Mouse (Mus musculus) bone marrow, adult 2 months (tissue): ENCODE data around the gene Pcnx3. TPM values are rescaled to one million over a fixed set of nuclear protein-coding genes. Genes with fewer than 3 reads are reported as not detected.

Experiments
- H3K27ac ChIP-seq: fragments of 200-500 bp; 2 replicates; pipeline ENCODE4 v1.5.1; 2012; ENCODE audit warnings: low read depth, mild to moderate bottlenecking, control low read depth, inconsistent platforms, low read length; ENCODE audit not compliant: control insufficient read depth, poor library complexity, insufficient read depth
- H3K4me1 ChIP-seq: fragments of 200-500 bp; 2 replicates; pipeline ENCODE4 v1.6.1; 2011; ENCODE audit warnings: low read length; ENCODE audit not compliant: control insufficient read depth, insufficient read depth
- H3K4me3 ChIP-seq: fragments of 200-500 bp; replicated peaks from 2 replicates; pipeline ENCODE3; 2011; ENCODE audit warnings: mild to moderate bottlenecking, low read depth, low read length, control low read depth; ENCODE audit not compliant: control insufficient read depth
- CTCF ChIP-seq: fragments of 200-500 bp; IDR thresholded peaks from 2 replicates; pipeline ENCODE4 v1.5.1; 2011; ENCODE audit warnings: low read length, control low read depth; ENCODE audit not compliant: control insufficient read depth, insufficient read depth
- POLR2A ChIP-seq: fragments of 200-500 bp; IDR thresholded peaks from 2 replicates; pipeline ENCODE4 v1.6.1; 2011; ENCODE audit warnings: low read depth, mild to moderate bottlenecking, control low read depth, low read length, borderline replicate concordance; ENCODE audit not compliant: control insufficient read depth
- WGBS: fragments of 180-500 bp; shearing (Covaris S2); methylation state at CpG from one replicate; pipeline ENCODE4 v1.1.7; 2018; 5-methylcytosine and 5-hydroxymethylcytosine counted together
- polyA plus RNA-seq: library from polyadenylated mRNA; stranded (reverse); fragments of >200 nt; gene quantifications from 2 replicates; pipeline ENCODE4 v1.2.4, GENCODE M21; 2011; ENCODE audit warnings: low replicate concordance; ENCODE audit not compliant: missing spikeins, insufficient read depth, insufficient read length

Gene Pcnx3
- polyA plus RNA-seq, 1 experiment = 99.7 TPM

DNA sequence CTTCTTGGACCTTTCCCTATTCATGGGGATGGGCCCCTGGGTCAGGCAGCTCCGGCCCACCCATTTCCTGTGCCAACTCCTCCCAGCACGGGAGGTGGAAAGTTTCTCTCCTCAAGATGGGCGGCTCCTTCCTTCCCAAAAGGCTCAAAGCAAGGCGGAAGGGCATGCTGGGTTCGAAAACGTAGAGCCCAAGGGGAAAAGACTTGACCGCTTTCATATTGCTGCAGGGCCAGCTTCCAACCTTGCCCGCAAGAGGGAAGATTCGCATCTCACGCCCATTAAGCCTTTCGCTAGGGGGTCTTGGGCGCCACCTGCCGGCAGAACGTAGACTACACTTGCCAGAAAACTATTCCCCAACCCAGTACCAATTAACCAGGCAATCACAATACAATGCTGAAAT lies 39.0 kb upstream of the Pcnx3 start:
- H3K4me1 ChIP-seq = peaks cover 14% of the 10 kb centered on the region
- H3K4me3 ChIP-seq = peak overlapping the region; percentile 83
- peak overlapping the region; percentile 97 for H3K27ac ChIP-seq
- no peak for TF ChIP-seq POLR2A
- TF ChIP-seq CTCF = peak; percentile 100
- WGBS = under 1% methylated on average over 14 of the region's 14 CpGs

DNA sequence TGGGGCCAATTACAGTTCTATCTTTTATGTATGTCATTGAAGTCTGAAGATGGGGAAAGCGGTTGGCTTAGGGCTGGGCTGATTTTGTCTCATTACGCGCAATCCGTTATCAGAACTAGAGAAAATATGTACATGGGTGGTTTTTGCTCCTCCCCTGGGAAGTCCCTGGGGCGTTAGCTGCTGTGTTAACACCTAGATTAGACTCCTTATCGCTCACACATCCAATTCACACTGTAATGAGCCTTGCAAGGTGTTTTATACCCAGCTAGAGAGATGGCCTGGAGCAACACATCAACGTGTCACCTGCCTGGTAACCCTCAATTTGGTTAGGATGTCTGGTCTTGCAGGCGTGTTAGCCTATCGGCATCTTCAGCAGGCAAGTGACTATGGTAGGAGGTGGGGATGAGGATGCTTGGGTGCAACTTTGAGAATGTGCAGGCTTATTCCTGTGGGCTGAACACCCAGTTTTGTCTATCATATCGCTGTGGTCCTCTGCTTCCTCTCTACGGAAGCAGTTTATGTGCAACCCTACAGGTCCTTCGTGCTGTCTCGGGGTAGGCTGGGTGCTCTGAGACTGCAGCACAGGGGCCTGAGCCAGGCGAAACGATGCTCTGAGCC lies 38.4 kb upstream of the Pcnx3 start:
- Histone ChIP-seq H3K4me1 (peaks cover 14% of the 10 kb centered on the region), H3K4me3 (peak overlapping the region; percentile 83), H3K27ac (peak overlapping the region; percentile 97)
- TF ChIP-seq CTCF (no peak), POLR2A (peak; percentile 32; the same call in 1 of the 2 replicates)
- 18% methylated on average over 15 of the region's 15 CpGs for WGBS

DNA sequence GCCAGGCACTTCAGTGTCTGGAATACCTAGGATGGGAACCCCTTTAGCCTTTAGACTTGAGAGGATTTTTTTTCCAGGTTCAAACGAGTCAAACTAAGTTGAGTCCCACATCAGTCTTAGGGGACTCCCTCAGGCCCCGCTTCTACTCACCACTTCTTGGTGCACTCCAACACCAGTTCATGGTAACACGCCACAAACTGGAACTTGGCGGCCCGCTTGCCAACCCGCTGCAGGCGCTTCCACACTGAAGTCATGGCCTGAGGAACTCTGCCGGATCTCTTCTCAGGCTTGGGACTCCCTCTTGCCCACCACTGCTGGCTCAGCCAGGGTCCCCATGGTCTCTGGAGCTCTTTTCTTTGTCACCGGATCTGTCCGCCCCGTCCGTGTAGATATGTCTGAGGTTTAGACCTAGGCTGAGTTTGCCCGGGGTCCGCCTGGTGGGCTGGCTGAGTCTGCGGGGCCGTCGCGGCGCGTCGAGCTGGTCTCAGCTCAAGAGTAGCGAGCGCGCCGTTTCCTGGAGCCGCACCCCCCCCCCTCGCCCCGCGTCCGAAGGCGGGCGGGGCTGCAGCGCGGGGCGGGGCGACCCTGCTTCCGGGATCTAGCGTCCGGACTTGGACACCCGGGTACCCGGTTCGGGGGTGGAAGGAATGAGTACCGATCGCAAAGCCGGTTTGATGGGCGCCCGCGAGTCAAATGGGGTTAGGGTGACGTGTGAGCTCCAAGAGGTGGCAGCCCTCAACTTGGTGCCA lies 37.2 kb upstream of the Pcnx3 start, which contains the start of gene Ehbp1l1:
Ehbp1l1 (minus strand) TSS at position 551 of the 749 bp plus-strand sequence.
- Histone ChIP-seq H3K4me3 (peak within 1 kb of the TSS; percentile 88), H3K27ac (peak within 1 kb of the TSS; percentile 97), H3K4me1 (peaks cover 10% of the 10 kb centered on the region)
- peak; percentile 93; the same call in 1 of the 2 replicates for TF ChIP-seq POLR2A
- TF ChIP-seq CTCF = no peak
- under 1% methylated on average over 49 of the region's 49 CpGs for WGBS

DNA sequence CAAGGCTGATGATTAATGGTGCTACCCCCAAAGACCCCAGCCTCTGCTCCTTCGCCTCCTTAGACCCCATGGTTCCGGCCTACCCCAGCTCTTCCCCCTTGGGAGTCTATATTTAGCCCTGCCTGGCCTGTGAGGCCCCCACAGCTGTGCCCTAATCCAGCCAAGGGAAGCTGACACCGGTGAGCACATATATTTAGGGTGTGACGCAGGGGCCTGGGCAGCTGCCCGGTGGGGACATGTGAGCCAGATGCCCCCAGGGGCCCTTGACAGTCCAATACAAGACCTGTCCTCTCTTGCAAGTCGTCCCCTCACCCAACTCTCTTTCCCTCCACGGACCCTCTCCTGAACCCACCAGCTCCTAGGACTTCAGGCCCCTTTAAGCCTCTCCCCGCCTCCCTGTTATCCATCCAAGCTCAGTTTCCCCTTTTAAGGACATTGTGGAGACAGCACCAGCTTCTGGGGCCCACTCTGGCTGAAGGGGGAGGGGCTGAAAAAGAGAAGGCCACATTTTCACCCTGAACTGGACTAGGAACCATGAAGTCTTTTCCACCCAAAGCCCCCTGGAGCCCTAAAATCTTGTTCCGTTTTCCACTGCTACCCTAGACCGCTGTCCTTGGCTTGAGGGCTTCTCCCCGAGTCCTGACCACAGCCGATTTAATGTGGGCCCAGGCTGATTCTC lies 36.5 kb upstream of the Pcnx3 start:
- Histone ChIP-seq H3K4me1 (peaks cover 10% of the 10 kb centered on the region), H3K27ac (peak overlapping the region; percentile 97), H3K4me3 (peak overlapping the region; percentile 88)
- WGBS = 5% methylated on average over 12 of the region's 12 CpGs
- 0 out of 2 replicates have a peak, but pooled peaks have one; percentile 19 for TF ChIP-seq POLR2A
- TF ChIP-seq CTCF = no peak

DNA sequence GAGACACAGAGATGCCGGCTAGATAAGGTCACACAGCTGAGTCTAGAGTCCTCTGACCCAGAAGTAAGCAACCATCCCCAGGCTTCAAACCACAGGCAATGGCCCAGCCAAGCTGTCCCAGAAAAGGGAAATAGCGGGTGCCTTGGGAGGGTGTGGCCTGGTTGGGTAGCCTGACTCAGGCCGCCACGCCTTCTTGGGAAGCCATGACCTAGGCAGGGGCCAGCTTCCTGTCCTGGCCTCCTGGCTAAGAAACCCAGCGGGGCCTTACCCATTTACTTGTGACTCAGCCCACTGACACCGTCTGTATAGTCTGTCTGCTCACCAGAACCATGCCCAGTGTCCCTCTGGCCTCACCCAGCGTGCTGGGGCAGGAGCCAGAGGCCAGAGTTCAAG lies 35.8 kb upstream of the Pcnx3 start:
- H3K4me1 ChIP-seq = peaks cover 10% of the 10 kb centered on the region
- 0% methylated on average over 7 of the region's 7 CpGs for WGBS
- H3K27ac ChIP-seq = peak overlapping the region; percentile 97
- peak overlapping the region; percentile 88 for H3K4me3 ChIP-seq
- TF ChIP-seq POLR2A (peak; percentile 89), CTCF (no peak)

DNA sequence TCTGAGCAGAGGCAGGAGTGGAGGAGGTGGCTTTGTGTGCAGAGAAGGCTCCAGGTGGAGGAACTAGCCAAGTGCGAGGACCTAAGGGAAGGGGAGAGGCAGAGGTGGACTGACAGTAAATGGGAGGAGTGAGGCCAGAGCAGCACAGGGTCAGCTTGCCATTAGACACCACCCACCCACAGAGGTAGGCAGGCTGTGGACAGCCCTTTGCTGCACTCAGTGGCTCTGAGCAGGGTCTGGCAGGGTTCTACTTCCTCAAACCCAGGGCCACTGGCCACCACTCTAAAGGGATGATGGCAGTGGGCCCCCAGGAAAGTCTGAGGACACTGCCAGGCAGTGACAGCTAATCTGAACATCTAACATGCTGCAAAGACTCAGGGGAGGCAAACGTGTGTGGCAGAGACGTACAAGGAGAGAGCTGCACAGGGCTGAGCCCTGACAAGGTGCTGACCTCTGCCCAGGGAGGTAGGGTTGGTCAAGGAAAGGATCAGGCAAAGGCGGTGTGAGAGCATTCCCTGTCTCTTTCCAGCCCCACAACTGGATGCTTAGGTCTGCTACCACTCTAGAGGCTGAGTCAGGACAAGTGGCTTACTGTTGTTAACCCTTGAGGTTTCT lies 35.3 kb upstream of the Pcnx3 start:
- TF ChIP-seq POLR2A (peak; percentile 35; the same call in 1 of the 2 replicates), CTCF (no peak)
- peaks cover 10% of the 10 kb centered on the region for H3K4me1 ChIP-seq
- peak overlapping the region; percentile 97 for H3K27ac ChIP-seq
- WGBS = 24% methylated on average over 4 of the region's 4 CpGs
- peak overlapping the region; percentile 88 for H3K4me3 ChIP-seq

DNA sequence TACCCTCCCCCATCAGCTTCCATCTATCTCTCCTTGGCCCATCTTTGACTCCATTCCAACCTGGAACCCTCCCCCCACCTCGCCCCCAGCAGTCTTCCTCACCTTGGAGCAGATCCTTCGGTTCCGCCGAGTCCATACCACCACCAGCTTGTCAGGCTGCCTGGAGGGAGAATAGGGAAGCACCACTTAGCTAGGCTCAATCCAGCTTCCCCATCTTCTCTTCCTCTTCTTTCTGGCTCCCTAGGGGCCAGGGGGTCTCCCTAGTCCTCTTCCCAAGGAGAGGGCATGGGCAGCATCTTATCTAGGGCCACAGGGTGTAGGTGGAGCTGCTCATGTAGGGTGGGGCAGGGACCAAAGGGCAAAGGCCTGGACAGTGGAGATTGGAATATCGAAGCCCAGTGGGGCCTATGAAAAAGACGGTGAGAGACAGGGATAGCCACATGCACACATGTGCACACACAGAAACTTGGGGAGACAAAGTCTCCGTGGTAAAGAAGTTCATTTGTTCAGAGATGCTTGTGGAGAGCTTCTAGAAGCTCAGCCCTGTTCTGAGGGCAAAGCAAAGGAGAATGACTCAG lies 34.2 kb upstream of the Pcnx3 start:
- 53% methylated on average over 7 of the region's 7 CpGs for WGBS
- no peak for TF ChIP-seq CTCF
- peak overlapping the region; percentile 36 for H3K4me3 ChIP-seq
- H3K27ac ChIP-seq = peak overlapping the region; percentile 31
- H3K4me1 ChIP-seq = peaks cover 7% of the 10 kb centered on the region

DNA sequence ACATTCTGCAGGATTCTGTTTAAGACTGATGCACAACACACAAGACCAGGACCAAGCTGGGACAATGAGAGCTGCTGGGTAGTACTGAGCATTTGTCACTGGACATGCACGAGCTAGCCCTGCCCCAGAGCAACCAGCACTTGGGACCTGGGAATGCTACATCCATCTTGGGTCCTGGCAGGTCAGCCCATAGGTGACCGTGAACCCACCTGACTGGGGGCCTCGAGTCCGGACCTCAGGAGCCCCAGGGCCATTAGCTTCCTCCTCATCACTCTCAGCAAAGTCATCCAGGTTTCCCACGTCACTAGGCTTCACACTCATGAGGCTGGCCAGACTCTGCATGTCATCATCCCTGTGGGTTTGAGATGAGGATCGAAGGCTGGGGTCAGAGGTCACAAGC lies 32.5 kb upstream of the Pcnx3 start:
- H3K4me1 ChIP-seq = peaks cover 7% of the 10 kb centered on the region
- WGBS = 90% methylated on average over 6 of the region's 6 CpGs
- H3K4me3 ChIP-seq = no peak overlapping the region
- H3K27ac ChIP-seq = no peak overlapping the region
- TF ChIP-seq POLR2A = no peak
- TF ChIP-seq CTCF = no peak
